Mouse (Mus musculus) myocyte (in vitro differentiated cells): ENCODE measurements around the gene Myo16. TPM values are rescaled to one million over a fixed set of nuclear protein-coding genes. Genes with fewer than 3 reads are reported as not detected.

ENCODE experiments used
- H3K27me3 ChIP-seq: one replicate; pipeline ENCODE4 v1.6.1; 2011; ENCODE audit not compliant: control insufficient read depth, insufficient read depth, insufficient read length
- H3K36me3 ChIP-seq: one replicate; pipeline ENCODE4 v1.6.1; 2011; ENCODE audit not compliant: control insufficient read depth, insufficient read depth
- H3K4me2 ChIP-seq: one replicate; pipeline ENCODE4 v1.6.1; 2011; ENCODE audit warnings: low read depth, control low read depth
- H3K4me3 ChIP-seq: one replicate; pipeline ENCODE4 v1.5.1; 2011; ENCODE audit warnings: mild to moderate bottlenecking, control low read depth, moderate library complexity
- H3K79me2 ChIP-seq: one replicate; pipeline ENCODE4 v1.6.1; 2011; ENCODE audit not compliant: control insufficient read depth, insufficient read depth
- H3ac ChIP-seq: one replicate; pipeline ENCODE4 v1.6.1; 2011; ENCODE audit not compliant: control insufficient read depth, insufficient read length
- CEBPB ChIP-seq: IDR thresholded peaks from 2 replicates; pipeline ENCODE4 v1.6.1; 2011; ENCODE audit warnings: mild to moderate bottlenecking, moderate library complexity; ENCODE audit not compliant: poor library complexity, insufficient read depth, severe bottlenecking
- E2F4 ChIP-seq: IDR thresholded peaks from one replicate; pipeline ENCODE4 v1.6.1; 2011; ENCODE audit warnings: mild to moderate bottlenecking, control low read depth, moderate library complexity; ENCODE audit not compliant: insufficient read depth
- MAX ChIP-seq: IDR thresholded peaks from one replicate; pipeline ENCODE4 v1.6.1; 2011; ENCODE audit warnings: low read depth, mild to moderate bottlenecking, control low read depth
- MYOD1 ChIP-seq, 3 experiments: IDR thresholded peaks; one replicate each; pipeline ENCODE4 v1.6.1; 2011; ENCODE audit warnings: control low read depth in 2 of 3, low read depth in 2 of 3, mild to moderate bottlenecking in 2 of 3, moderate library complexity in 1 of 3; ENCODE audit not compliant: insufficient read length in 2 of 3, control insufficient read depth in 1 of 3
- MYOG ChIP-seq, 3 experiments: IDR thresholded peaks; one replicate each; pipeline ENCODE4 v1.6.1; 2011; ENCODE audit warnings: control low read depth in 2 of 3, low read depth in 2 of 3, mild to moderate bottlenecking in 2 of 3; ENCODE audit not compliant: insufficient read length in 2 of 3, control insufficient read depth in 1 of 3, insufficient read depth in 1 of 3
- POLR2A ChIP-seq: IDR thresholded peaks from one replicate; pipeline ENCODE4 v1.6.1; 2011; ENCODE audit warnings: low read depth, mild to moderate bottlenecking, control low read depth, moderate library complexity; ENCODE audit not compliant: insufficient read length
- POLR2AphosphoS2 ChIP-seq: IDR thresholded peaks from one replicate; pipeline ENCODE4 v1.6.1; 2011; ENCODE audit warnings: low read depth, control low read depth; ENCODE audit not compliant: insufficient read length
- REST ChIP-seq: IDR thresholded peaks from one replicate; pipeline ENCODE4 v1.6.1; 2011; ENCODE audit warnings: mild to moderate bottlenecking, control low read depth, moderate library complexity; ENCODE audit not compliant: insufficient read depth, insufficient read length
- SRF ChIP-seq: IDR thresholded peaks from one replicate; pipeline ENCODE4 v1.6.1; 2011; ENCODE audit warnings: low read depth; ENCODE audit not compliant: control insufficient read depth, insufficient read length
- TCF12 ChIP-seq: IDR thresholded peaks from one replicate; pipeline ENCODE4 v1.6.1; 2011; ENCODE audit warnings: mild to moderate bottlenecking, control low read depth; ENCODE audit not compliant: poor library complexity, insufficient read depth, severe bottlenecking
- TCF3 ChIP-seq: IDR thresholded peaks from one replicate; pipeline ENCODE4 v1.6.1; 2011; ENCODE audit warnings: low read depth, control low read depth; ENCODE audit not compliant: insufficient read length
- USF1 ChIP-seq: IDR thresholded peaks from one replicate; pipeline ENCODE4 v1.6.1; 2011; ENCODE audit warnings: low read depth, mild to moderate bottlenecking, control low read depth, moderate library complexity
- polyA plus RNA-seq: library from polyadenylated mRNA; unstranded; fragments of >200 nt; fragmentation: generic; extraction: Trizol; gene quantifications from one replicate; pipeline ENCODE4 v1.2.1, GENCODE M21; 2012; ENCODE audit warnings: missing spikeins

The Myo16 gene
- polyA plus RNA-seq, 1 experiment = 0.01 TPM

- no peak overlapping the region for H3K4me3 ChIP-seq
- no peak overlapping the region for H3ac ChIP-seq
- H3K36me3 ChIP-seq = no peaks in the 10 kb centered on the region
- H3K79me2 ChIP-seq = no peaks in the 10 kb centered on the region
- H3K4me2 ChIP-seq = no peak overlapping the region
- peaks cover 13% of the 10 kb centered on the region for H3K27me3 ChIP-seq
- TF ChIP-seq MYOG (IDR thresholded peaks at IDR 0.05; ENCODE audit: control insufficient read depth in 1 of 3, insufficient read depth in 1 of 3, insufficient read length in 2 of 3, low read depth in 2 of 3) (no peak), SRF (no peak), TCF3 (no peak), MAX (no peak), TCF12 (no peak), MYOD1 (IDR thresholded peaks at IDR 0.05; ENCODE audit: control insufficient read depth in 1 of 3, insufficient read length in 2 of 3, low read depth in 2 of 3) (no peak), CEBPB (no peak)
Observed at GRCm38 (mm10) chr8:10366141-10366540, 212.4 kb downstream of the Myo16 start.

GRCm38 (mm10) chr8:10372571-10372970 is 218.9 kb downstream of the Myo16 start:
- Histone ChIP-seq H3K36me3 (no peaks in the 10 kb centered on the region), H3K4me3 (no peak overlapping the region), H3K79me2 (no peaks in the 10 kb centered on the region), H3K4me2 (no peak overlapping the region), H3ac (no peak overlapping the region), H3K27me3 (peaks cover 32% of the 10 kb centered on the region)
- TF ChIP-seq POLR2A (no peak), TCF12 (no peak), MYOD1 (IDR thresholded peaks at IDR 0.05; ENCODE audit: control insufficient read depth in 1 of 3, insufficient read length in 2 of 3, low read depth in 2 of 3) (no peak), E2F4 (no peak), POLR2AphosphoS2 (no peak), USF1 (no peak), MYOG (IDR thresholded peaks at IDR 0.05; ENCODE audit: control insufficient read depth in 1 of 3, insufficient read depth in 1 of 3, insufficient read length in 2 of 3, low read depth in 2 of 3) (no peak), TCF3 (no peak), SRF (no peak)

GRCm38 (mm10) chr8:10387143-10387542 is 233.4 kb downstream of the Myo16 start:
- Histone ChIP-seq H3K27me3 (peaks cover 6% of the 10 kb centered on the region), H3K36me3 (no peaks in the 10 kb centered on the region), H3K4me2 (no peak overlapping the region), H3K4me3 (no peak overlapping the region), H3ac (no peak overlapping the region), H3K79me2 (no peaks in the 10 kb centered on the region)
- no peak for TF ChIP-seq E2F4
- TF ChIP-seq MYOD1 (IDR thresholded peaks at IDR 0.05; ENCODE audit: control insufficient read depth in 1 of 3, insufficient read length in 2 of 3, low read depth in 2 of 3) = no peak
- no peak for TF ChIP-seq MYOG (IDR thresholded peaks at IDR 0.05; ENCODE audit: control insufficient read depth in 1 of 3, insufficient read depth in 1 of 3, insufficient read length in 2 of 3, low read depth in 2 of 3)
- TF ChIP-seq CEBPB = no peak
- TF ChIP-seq REST = no peak
- TF ChIP-seq POLR2A = no peak
- no peak for TF ChIP-seq MAX
- TF ChIP-seq POLR2AphosphoS2 = no peak
- no peak for TF ChIP-seq SRF
- no peak for TF ChIP-seq TCF12

- no peak overlapping the region for H3ac ChIP-seq
- H3K4me2 ChIP-seq = no peak overlapping the region
- peaks cover 18% of the 10 kb centered on the region for H3K27me3 ChIP-seq
- H3K79me2 ChIP-seq = no peaks in the 10 kb centered on the region
- H3K36me3 ChIP-seq = no peaks in the 10 kb centered on the region
- no peak overlapping the region for H3K4me3 ChIP-seq
- no peak for TF ChIP-seq REST
- no peak for TF ChIP-seq MYOD1 (IDR thresholded peaks at IDR 0.05; ENCODE audit: control insufficient read depth in 1 of 3, insufficient read length in 2 of 3, low read depth in 2 of 3)
- no peak for TF ChIP-seq CEBPB
- TF ChIP-seq SRF = no peak
- no peak for TF ChIP-seq POLR2AphosphoS2
- TF ChIP-seq USF1 = no peak
- TF ChIP-seq MAX = no peak
- TF ChIP-seq POLR2A = no peak
- TF ChIP-seq E2F4 = no peak
- TF ChIP-seq TCF3 = no peak
- TF ChIP-seq MYOG (IDR thresholded peaks at IDR 0.05; ENCODE audit: control insufficient read depth in 1 of 3, insufficient read depth in 1 of 3, insufficient read length in 2 of 3, low read depth in 2 of 3) = no peak
- TF ChIP-seq TCF12 = no peak
Observed at GRCm38 (mm10) chr8:10391096-10391683, 237.5 kb downstream of the Myo16 start.

GRCm38 (mm10) chr8:10391913-10392312 is 238.2 kb downstream of the Myo16 start:
- TF ChIP-seq MAX (no peak), POLR2AphosphoS2 (no peak), MYOD1 (IDR thresholded peaks at IDR 0.05; ENCODE audit: control insufficient read depth in 1 of 3, insufficient read length in 2 of 3, low read depth in 2 of 3) (no peak), USF1 (no peak), REST (no peak), E2F4 (no peak), MYOG (IDR thresholded peaks at IDR 0.05; ENCODE audit: control insufficient read depth in 1 of 3, insufficient read depth in 1 of 3, insufficient read length in 2 of 3, low read depth in 2 of 3) (no peak), POLR2A (no peak), TCF3 (no peak), TCF12 (no peak), CEBPB (no peak), SRF (no peak)
- Histone ChIP-seq H3K4me2 (no peak overlapping the region), H3K79me2 (no peaks in the 10 kb centered on the region), H3K27me3 (peaks cover 18% of the 10 kb centered on the region), H3ac (no peak overlapping the region), H3K4me3 (no peak overlapping the region), H3K36me3 (no peaks in the 10 kb centered on the region)
